Mouse (Mus musculus): ENCODE results near the gene Nr2c2ap. TPM values are rescaled to one million over a fixed set of nuclear protein-coding genes. Genes with fewer than 3 reads are reported as not detected.

The Nr2c2ap gene
- 13.5 and 14.9 TPM in 2 replicates for polyA plus RNA-seq (2015; fragmentation: Nextera tagmentation; extraction: Ambion mirVana)

GRCm38 (mm10) chr8:70131166-70131883, at the start of gene Nr2c2ap:
Gene Nr2c2ap, plus strand, starts transcription at chr8:70131333.
- DNase-seq (peak; percentile 91), ATAC-seq (peak; percentile 90)
- Histone ChIP-seq H3K9me3 (ENCODE audit: low read length) (no peaks in the 10 kb centered on the region), H3K9ac (replicated peaks) (peak within 1 kb of the TSS; percentile 75), H3K4me1 (ENCODE audit: insufficient read depth) (peaks cover 17% of the 10 kb centered on the region), H3K4me2 (ENCODE audit: low read depth, low read length) (peak within 1 kb of the TSS; percentile 81), H3K27ac (ENCODE audit: low read depth) (peak within 1 kb of the TSS; percentile 68), H3K4me3 (ENCODE audit: low read depth, low read length) (peak within 1 kb of the TSS; percentile 71), H3K27me3 (ENCODE audit: insufficient read depth, low read length) (no peaks in the 10 kb centered on the region), H3K36me3 (replicated peaks; ENCODE audit: insufficient read depth, low read length) (peaks cover 14% of the 10 kb centered on the region)
- no peak for TF ChIP-seq EP300 (IDR thresholded peaks at IDR 0.05; ENCODE audit: low read depth)
- WGBS (ENCODE audit: insufficient replicate concordance), result under 1% methylated on average over 37 of the region's 37 CpGs

- no peak overlapping the region for H3K4me3 ChIP-seq (ENCODE audit: low read depth, low read length)
- TF ChIP-seq CTCF (IDR thresholded peaks at IDR 0.05; ENCODE audit: low read depth), result no peak
- TF ChIP-seq EP300 (IDR thresholded peaks at IDR 0.05; ENCODE audit: low read depth), result no peak
- H3K9me3 ChIP-seq (ENCODE audit: low read length), result no peaks in the 10 kb centered on the region
- peaks cover 15% of the 10 kb centered on the region for H3K4me1 ChIP-seq (ENCODE audit: insufficient read depth)
- no peak for DNase-seq
- peaks cover 53% of the 10 kb centered on the region for H3K27me3 ChIP-seq (ENCODE audit: insufficient read depth, low read length)
- H3K36me3 ChIP-seq (replicated peaks; ENCODE audit: insufficient read depth, low read length), result no peaks in the 10 kb centered on the region
- 86% methylated on average over 2 of the region's 2 CpGs for WGBS (ENCODE audit: insufficient replicate concordance)
- H3K9ac ChIP-seq (replicated peaks), result no peak overlapping the region
- H3K27ac ChIP-seq (ENCODE audit: low read depth), result no peak overlapping the region
- H3K4me2 ChIP-seq (ENCODE audit: low read depth, low read length), result no peak overlapping the region
- ATAC-seq, result no peak
Observed at GRCm38 (mm10) chr8:70081976-70082375, 49.2 kb upstream of the Nr2c2ap start.

- ATAC-seq (peak; percentile 53), DNase-seq (peak; percentile 72)
- H3K36me3 ChIP-seq (replicated peaks; ENCODE audit: insufficient read depth, low read length), result no peaks in the 10 kb centered on the region
- no peaks in the 10 kb centered on the region for H3K9me3 ChIP-seq (ENCODE audit: low read length)
- H3K4me1 ChIP-seq (ENCODE audit: insufficient read depth), result peaks cover 20% of the 10 kb centered on the region
- TF ChIP-seq EP300 (IDR thresholded peaks at IDR 0.05; ENCODE audit: low read depth) (no peak), CTCF (IDR thresholded peaks at IDR 0.05; ENCODE audit: low read depth) (no peak)
- no peak within 1 kb of the TSS; the same call in 1 of the 2 replicates for H3K9ac ChIP-seq (replicated peaks)
- peak within 1 kb of the TSS; percentile 68 for H3K4me2 ChIP-seq (ENCODE audit: low read depth, low read length)
- WGBS (ENCODE audit: insufficient replicate concordance), result 3% methylated on average over 26 of the region's 26 CpGs
- H3K27ac ChIP-seq (ENCODE audit: low read depth), result no peak within 1 kb of the TSS
- peaks cover 66% of the 10 kb centered on the region for H3K27me3 ChIP-seq (ENCODE audit: insufficient read depth, low read length)
- peak within 1 kb of the TSS; percentile 41 for H3K4me3 ChIP-seq (ENCODE audit: low read depth, low read length)
Observed at GRCm38 (mm10) chr8:70083285-70083684, 47.8 kb upstream of the Nr2c2ap start, which contains the start of gene Hapln4. Gene Hapln4, plus strand, starts transcription at chr8:70083457.

GRCm38 (mm10) chr8:70084191-70085065, 46.7 kb upstream of the Nr2c2ap start:
- ATAC-seq, result no peak
- Histone ChIP-seq H3K27me3 (ENCODE audit: insufficient read depth, low read length) (peaks cover 77% of the 10 kb centered on the region), H3K36me3 (replicated peaks; ENCODE audit: insufficient read depth, low read length) (no peaks in the 10 kb centered on the region), H3K9me3 (ENCODE audit: low read length) (no peaks in the 10 kb centered on the region), H3K4me1 (ENCODE audit: insufficient read depth) (peaks cover 20% of the 10 kb centered on the region), H3K9ac (replicated peaks) (no peak overlapping the region; the same call in 1 of the 2 replicates), H3K27ac (ENCODE audit: low read depth) (no peak overlapping the region), H3K4me2 (ENCODE audit: low read depth, low read length) (peak overlapping the region; percentile 68), H3K4me3 (ENCODE audit: low read depth, low read length) (peak overlapping the region; percentile 41)
- DNase-seq, result no peak
- TF ChIP-seq EP300 (IDR thresholded peaks at IDR 0.05; ENCODE audit: low read depth) (no peak), CTCF (IDR thresholded peaks at IDR 0.05; ENCODE audit: low read depth) (no peak)
- 3% methylated on average over 71 of the region's 71 CpGs for WGBS (ENCODE audit: insufficient replicate concordance)

- H3K4me2 ChIP-seq (ENCODE audit: low read depth, low read length), result no peak overlapping the region
- WGBS (ENCODE audit: insufficient replicate concordance), result 38% methylated on average over 1 of the region's 1 CpGs
- ATAC-seq, result no peak
Observed at GRCm38 (mm10) chr8:70086151-70086550, 45.0 kb upstream of the Nr2c2ap start.

GRCm38 (mm10) chr8:70087237-70087636, 43.9 kb upstream of the Nr2c2ap start:
- peak; percentile 39 for DNase-seq
- no peak for ATAC-seq
- Histone ChIP-seq H3K27ac (ENCODE audit: low read depth) (no peak overlapping the region), H3K36me3 (replicated peaks; ENCODE audit: insufficient read depth, low read length) (no peaks in the 10 kb centered on the region), H3K9me3 (ENCODE audit: low read length) (no peaks in the 10 kb centered on the region), H3K27me3 (ENCODE audit: insufficient read depth, low read length) (peaks cover 83% of the 10 kb centered on the region), H3K4me2 (ENCODE audit: low read depth, low read length) (no peak overlapping the region), H3K9ac (replicated peaks) (no peak overlapping the region), H3K4me3 (ENCODE audit: low read depth, low read length) (no peak overlapping the region), H3K4me1 (ENCODE audit: insufficient read depth) (peaks cover 20% of the 10 kb centered on the region)
- WGBS (ENCODE audit: insufficient replicate concordance), result 8% methylated on average over 7 of the region's 7 CpGs
- TF ChIP-seq EP300 (IDR thresholded peaks at IDR 0.05; ENCODE audit: low read depth), result no peak
- no peak for TF ChIP-seq CTCF (IDR thresholded peaks at IDR 0.05; ENCODE audit: low read depth)

More at GRCm38 (mm10) chr8:70086151-70086550, 45.0 kb upstream of the Nr2c2ap start:
- H3K4me1 ChIP-seq (ENCODE audit: insufficient read depth), result peaks cover 20% of the 10 kb centered on the region
- no peak overlapping the region for H3K27ac ChIP-seq (ENCODE audit: low read depth)
- no peaks in the 10 kb centered on the region for H3K9me3 ChIP-seq (ENCODE audit: low read length)
- no peaks in the 10 kb centered on the region for H3K36me3 ChIP-seq (replicated peaks; ENCODE audit: insufficient read depth, low read length)
- no peak overlapping the region for H3K4me3 ChIP-seq (ENCODE audit: low read depth, low read length)
- no peak for DNase-seq
- TF ChIP-seq EP300 (IDR thresholded peaks at IDR 0.05; ENCODE audit: low read depth) (no peak), CTCF (IDR thresholded peaks at IDR 0.05; ENCODE audit: low read depth) (no peak)
- H3K27me3 ChIP-seq (ENCODE audit: insufficient read depth, low read length), result peaks cover 89% of the 10 kb centered on the region
- H3K9ac ChIP-seq (replicated peaks), result no peak overlapping the region

Measured in liver, postnatal 0 days (tissue).